Mouse (Mus musculus): ENCODE measurements around the gene Plxna1.

Gene Plxna1

DNA sequence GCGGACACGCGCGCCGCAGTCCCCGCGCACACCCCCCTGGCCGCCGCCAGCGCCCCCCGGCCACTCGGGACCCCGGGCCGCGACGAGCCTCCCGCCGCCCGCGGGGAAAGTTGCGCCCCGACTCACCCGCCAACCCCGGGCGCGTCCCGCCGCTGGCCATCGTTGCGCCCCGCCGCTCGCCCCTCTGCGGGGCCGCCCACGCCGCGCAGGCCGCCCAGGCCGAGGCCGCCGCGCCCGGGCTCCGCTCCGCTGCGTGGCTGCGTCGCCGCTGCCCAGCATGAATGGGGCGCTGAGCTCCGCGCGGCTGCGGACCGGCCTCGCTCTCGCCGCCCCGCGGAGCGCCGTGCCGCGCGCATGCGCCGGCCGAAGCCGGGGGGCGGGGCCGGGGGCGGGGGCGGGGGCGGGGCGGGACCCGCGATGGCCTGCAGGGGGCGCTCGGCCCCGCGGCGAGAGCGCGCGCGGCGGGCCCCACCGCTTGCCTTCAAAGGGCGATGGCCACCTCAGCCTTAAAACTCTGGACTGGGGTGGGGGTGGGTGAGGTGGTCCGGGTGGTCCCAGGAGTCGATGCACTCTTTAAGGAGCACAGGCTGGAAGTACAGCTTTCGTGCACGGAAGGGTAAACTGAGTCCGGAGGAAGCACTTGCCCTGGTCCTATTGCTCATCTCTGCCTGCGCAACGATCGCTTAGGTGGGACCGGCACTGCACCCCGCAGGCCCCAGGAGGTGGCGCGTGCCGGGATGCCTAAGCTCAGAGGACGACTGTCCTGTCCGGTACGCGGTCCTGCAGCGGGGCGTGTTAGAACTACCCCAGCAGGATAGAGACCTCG lies at the start of gene Plxna1:
Plxna1 (minus strand) TSS at position 340 of the 826 bp plus-strand sequence.
- DNase-seq (ENCODE audit: extremely low spot score, low spot score): peak; percentile 83

GRCm38 (mm10) chr6:89409041-89409440 lies 46.6 kb upstream of the Plxna1 start:
- no peak for DNase-seq (ENCODE audit: extremely low spot score, low spot score)

- no peak for DNase-seq (ENCODE audit: extremely low spot score, low spot score)
These were observed 45.8 kb upstream of the Plxna1 start for GRCm38 (mm10) chr6:89408259-89408658.

- no peak for DNase-seq (ENCODE audit: extremely low spot score, low spot score)
These were observed 44.9 kb upstream of the Plxna1 start for GRCm38 (mm10) chr6:89407247-89407889.

- DNase-seq (ENCODE audit: extremely low spot score, low spot score): no peak
These were observed 42.5 kb upstream of the Plxna1 start for GRCm38 (mm10) chr6:89404964-89405363.

- no peak for DNase-seq (ENCODE audit: extremely low spot score, low spot score)
These were observed 41.1 kb upstream of the Plxna1 start for GRCm38 (mm10) chr6:89403257-89404225.

DNA sequence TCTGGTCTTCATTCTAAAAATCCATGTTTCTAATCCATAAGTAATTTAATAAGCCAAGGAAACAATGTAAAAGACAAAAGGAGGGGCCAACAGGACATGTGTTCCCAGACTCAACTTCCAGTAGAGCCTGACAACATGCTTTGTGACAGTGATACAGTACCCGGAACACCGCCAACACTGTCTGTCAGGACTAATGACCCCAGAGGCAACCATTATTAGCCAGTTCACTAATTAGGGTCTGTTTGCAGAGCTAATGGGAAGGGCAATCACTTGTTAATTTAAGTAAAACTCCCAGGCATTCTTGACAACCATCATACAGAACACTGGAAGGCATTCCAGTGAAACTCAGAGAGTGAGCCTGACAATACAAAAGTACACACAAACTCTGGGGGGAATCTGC lies 40.0 kb upstream of the Plxna1 start:
- no peak for DNase-seq (ENCODE audit: extremely low spot score, low spot score)

- no peak for DNase-seq (ENCODE audit: extremely low spot score, low spot score)
These were observed 37.1 kb upstream of the Plxna1 start for GRCm38 (mm10) chr6:89399564-89399963.

GRCm38 (mm10) chr6:89397919-89398318 lies 35.5 kb upstream of the Plxna1 start:
- DNase-seq (ENCODE audit: extremely low spot score, low spot score): no peak

DNA sequence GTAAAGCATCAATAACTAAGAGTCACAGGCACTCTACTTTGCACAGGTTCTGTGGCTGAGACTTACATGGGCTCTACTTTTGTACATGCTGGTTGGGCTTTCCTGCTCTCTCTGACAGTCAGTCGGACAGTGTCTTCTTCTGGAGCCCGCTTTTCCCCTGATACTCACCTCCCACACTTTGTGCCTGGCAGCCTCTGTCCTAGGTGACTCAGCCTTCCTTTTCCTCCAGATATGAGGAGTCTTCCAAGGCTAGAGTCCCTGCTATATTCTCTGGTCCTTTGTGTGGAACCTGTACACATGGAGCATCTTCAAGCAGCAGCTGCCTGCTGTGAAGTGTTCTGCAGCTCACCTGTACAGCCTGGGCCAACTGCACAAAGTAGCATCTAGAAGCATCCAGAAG lies 31.4 kb upstream of the Plxna1 start:
- DNase-seq (ENCODE audit: extremely low spot score, low spot score): no peak

DNA sequence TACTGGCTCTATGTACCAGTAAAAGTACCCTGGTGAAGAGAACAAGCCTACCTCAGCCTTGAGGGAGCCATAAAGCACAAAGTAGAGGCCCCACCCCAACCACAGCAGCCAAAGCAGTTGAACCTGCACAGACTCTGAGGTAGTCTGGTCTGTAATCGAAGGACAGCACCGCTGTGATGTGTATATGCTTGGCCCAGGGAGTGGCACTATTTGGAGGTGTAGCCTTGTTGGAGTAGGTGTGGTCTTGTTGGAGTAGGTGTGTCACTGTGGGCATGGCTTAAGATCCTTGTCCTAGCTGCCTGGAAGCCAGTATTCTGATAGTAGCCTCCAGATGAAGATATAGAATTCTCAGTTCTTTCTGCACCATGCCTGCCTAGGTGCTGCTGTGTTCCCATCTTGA lies 29.8 kb upstream of the Plxna1 start:
- no peak for DNase-seq (ENCODE audit: extremely low spot score, low spot score)

DNA sequence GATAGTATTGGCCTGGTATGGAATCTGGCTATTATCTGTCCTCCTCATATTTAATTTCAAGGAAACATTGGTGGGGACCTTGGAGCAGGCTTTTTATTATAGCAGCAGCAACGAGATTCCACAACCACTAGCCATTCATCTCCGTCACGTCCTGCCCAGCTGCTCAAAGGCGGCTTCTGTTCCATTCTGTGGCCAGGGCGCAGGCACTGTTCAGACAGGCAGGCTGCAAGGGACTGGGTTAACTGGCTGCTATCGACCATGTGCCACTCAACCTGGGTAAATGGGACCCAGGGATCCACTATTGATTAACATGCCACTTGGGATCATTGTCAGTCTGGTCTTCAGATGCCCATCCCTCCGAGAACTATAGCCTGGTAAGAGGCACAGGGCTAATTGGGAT lies 27.4 kb upstream of the Plxna1 start:
- no peak for DNase-seq (ENCODE audit: extremely low spot score, low spot score)

DNA sequence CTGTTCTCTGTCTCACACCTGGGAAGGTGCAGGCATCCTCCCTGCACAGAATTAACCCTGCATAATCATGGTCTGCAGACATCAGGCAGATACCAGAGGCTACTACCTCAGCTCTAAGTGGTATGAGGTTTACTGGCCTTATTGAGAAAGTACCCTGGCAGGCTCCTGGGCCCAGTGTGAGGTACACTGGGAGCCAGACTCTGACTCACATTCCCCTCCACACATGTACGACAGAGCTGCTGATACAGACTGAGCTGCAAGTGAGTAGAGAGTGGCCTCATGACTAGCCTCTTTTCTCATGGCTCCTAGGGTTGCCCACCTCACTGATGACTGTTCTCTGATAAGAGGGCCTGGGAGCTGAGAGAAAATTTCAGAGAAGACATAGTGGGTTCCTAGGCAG lies 24.5 kb upstream of the Plxna1 start:
- DNase-seq (ENCODE audit: extremely low spot score, low spot score): no peak

GRCm38 (mm10) chr6:89384699-89385098 lies 22.3 kb upstream of the Plxna1 start:
- no peak for DNase-seq (ENCODE audit: extremely low spot score, low spot score)

GRCm38 (mm10) chr6:89381851-89382250 lies 19.4 kb upstream of the Plxna1 start:
- no peak for DNase-seq (ENCODE audit: extremely low spot score, low spot score)

DNA sequence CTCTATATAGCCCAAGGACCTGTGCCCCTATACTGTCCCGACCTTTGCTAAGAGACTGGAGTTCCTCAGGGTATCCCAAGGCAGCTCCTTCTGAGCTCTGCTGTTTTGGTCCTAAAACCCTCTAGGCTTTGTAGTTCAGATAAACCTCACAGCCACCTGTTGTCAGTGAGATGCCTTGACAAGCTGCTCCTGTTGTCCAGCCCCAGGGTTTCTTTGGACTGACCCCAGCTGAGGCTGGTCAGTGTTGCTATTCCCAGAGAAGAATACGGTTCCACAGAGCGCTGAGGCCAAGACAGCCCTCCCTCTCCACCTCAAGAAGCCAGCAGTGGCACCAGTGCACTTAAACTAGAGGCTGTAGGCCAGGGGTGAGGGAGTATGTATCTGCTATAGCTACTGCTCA lies 18.8 kb upstream of the Plxna1 start:
- DNase-seq (ENCODE audit: extremely low spot score, low spot score): no peak

DNA sequence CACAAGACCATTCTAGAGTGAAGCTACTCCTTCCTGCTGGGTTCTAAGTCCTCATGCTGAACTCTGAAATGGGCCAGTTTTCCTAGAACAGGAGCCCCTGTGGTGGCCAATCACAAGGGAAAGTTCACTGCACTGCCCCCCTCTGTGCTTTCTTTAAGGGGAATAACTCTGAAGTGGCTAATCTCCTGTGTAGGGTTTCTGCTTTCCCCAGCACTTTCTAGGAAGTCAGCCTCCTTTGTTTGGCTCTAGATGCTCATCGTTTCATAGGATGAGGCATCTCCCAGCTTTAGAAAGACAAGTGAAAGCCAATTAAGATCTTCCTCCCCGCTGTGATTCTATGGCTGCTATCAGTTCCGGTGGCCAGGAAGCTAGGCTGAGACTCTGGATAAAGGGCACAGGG lies 18.3 kb upstream of the Plxna1 start:
- no peak for DNase-seq (ENCODE audit: extremely low spot score, low spot score)

- DNase-seq (ENCODE audit: extremely low spot score, low spot score): no peak
These were observed 15.8 kb upstream of the Plxna1 start for GRCm38 (mm10) chr6:89378264-89378663.

- DNase-seq (ENCODE audit: extremely low spot score, low spot score): no peak
These were observed 6.4 kb upstream of the Plxna1 start for GRCm38 (mm10) chr6:89368812-89369211.

DNA sequence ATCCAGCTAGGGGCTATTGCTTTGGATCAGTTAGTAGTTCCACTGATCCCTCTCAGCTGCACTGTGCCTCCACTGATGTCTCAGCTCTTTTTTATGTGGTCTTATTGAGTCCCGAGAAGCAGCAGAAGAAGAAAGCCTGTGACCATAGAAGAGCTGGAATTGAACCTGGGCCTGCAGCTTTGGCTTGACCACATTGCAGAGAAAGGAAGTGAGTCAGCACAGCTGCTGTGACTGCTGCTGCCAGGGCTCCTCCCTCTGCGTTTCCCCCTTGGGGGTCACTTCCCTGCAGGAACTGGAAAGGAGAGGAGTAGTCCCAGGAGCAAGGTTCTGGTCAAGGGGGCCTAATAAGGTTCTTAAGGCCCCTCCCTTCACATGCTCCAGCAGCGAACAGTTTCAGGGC lies 1.9 kb upstream of the Plxna1 start:
- DNase-seq (ENCODE audit: extremely low spot score, low spot score): no peak

DNA sequence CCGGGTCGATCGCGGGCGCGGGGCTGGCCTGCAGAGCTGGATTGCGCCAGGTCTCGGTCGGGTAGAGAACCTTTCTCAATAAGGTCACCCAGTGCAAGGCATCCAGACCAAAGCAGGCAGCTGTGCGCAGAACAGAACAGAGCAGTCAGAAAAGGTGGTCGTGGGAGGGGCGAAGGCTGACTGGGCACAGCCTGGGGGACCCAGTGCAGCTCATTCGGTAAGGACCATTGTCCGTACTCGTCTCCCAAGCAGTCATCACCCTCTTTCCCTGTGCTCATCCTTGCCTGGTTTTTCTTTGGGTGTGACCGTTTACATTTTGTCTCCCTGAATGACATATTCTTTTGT lies 659 bp upstream of the Plxna1 start:
- no peak for DNase-seq (ENCODE audit: extremely low spot score, low spot score)

Data from neural tube, embryonic 10.5 days (tissue).